Mouse (Mus musculus) brain, embryonic 14.5 days (tissue): ENCODE measurements around the gene Zic1.

Source experiments
- CTCF ChIP-seq: fragments of 200-500 bp; IDR thresholded peaks from 2 replicates; pipeline ENCODE4 v1.5.1; 2012; ENCODE audit warnings: inconsistent platforms, mild to moderate bottlenecking, moderate library complexity, borderline replicate concordance; ENCODE audit not compliant: insufficient read depth, insufficient read length; ENCODE audit errors: extremely low read depth
- POLR2A ChIP-seq: fragments of 200-500 bp; IDR thresholded peaks from 2 replicates; pipeline ENCODE4 v1.6.1; 2012; ENCODE audit warnings: mild to moderate bottlenecking, inconsistent platforms, borderline replicate concordance; ENCODE audit not compliant: poor library complexity, insufficient read depth, insufficient read length, severe bottlenecking; ENCODE audit errors: extremely low read depth

DNA sequence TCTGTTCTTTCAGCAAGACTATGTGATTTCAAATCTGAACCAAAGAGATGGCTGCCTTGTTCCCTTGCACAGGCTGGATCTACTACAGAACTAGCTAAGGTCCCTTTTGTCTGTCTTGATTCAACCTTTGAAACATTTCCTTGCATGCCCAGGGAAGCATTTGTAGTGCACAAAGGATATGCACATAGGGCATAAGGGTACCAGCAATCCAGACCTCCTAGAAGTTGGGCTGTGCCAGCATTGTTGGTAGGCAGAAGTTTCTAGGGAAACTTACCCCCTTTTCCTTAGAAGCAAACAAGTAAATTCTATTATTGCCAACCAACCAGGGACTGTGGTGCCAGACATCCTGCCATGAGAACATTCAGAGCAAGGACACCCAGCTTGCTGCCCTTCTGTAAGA lies 5.4 kb upstream of the Zic1 start:
- TF ChIP-seq POLR2A = no peak
- no peak for TF ChIP-seq CTCF
